Mouse (Mus musculus): Measurements from ENCODE around the gene Fgfr2. TPM values are rescaled to one million over a fixed set of nuclear protein-coding genes. Genes with fewer than 3 reads are reported as not detected.
A peak's percentile ranks its signal among the peaks of the same experiment; 100 is the strongest.

Gene Fgfr2
- polyA plus RNA-seq, 1 experiment from 2014 or later, result 18.5 TPM

DNA sequence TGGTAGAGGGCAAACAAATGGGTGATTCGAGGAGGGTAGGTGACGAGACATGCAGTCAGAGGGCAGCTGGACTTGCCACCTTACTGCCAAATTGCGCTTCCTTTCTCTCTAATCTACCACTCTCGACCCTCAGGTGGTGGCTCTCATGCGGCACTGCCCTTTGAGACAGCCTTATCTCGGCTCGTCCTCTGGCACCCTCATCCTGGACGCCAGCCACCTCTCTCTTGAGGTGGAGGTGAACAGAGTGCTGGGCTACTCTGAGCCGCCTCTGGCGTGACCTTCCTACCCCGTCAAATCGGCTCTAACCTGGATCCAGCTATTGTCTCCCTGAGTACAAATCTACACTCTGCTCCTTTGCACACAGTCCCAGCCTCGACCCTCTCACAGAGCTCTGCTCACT is 344.5 kb downstream of the Fgfr2 start:
- Histone ChIP-seq H3K27me3 (replicated peaks) (no peaks in the 10 kb centered on the region), H3K9ac (peak overlapping the region; percentile 86), H3K9me3 (replicated peaks) (no peaks in the 10 kb centered on the region), H3K4me2 (peak overlapping the region; percentile 77), H3K36me3 (peaks cover 37% of the 10 kb centered on the region), H3K4me1 (peaks cover 91% of the 10 kb centered on the region), H3K4me3 (0 out of 2 replicates have a peak overlapping the region, but pooled peaks have one; percentile 33), H3K27ac (peak overlapping the region; percentile 96)
- WGBS (ENCODE audit: insufficient replicate concordance), result 62% methylated on average over 13 of the region's 13 CpGs
- ATAC-seq, result peak; percentile 35

DNA sequence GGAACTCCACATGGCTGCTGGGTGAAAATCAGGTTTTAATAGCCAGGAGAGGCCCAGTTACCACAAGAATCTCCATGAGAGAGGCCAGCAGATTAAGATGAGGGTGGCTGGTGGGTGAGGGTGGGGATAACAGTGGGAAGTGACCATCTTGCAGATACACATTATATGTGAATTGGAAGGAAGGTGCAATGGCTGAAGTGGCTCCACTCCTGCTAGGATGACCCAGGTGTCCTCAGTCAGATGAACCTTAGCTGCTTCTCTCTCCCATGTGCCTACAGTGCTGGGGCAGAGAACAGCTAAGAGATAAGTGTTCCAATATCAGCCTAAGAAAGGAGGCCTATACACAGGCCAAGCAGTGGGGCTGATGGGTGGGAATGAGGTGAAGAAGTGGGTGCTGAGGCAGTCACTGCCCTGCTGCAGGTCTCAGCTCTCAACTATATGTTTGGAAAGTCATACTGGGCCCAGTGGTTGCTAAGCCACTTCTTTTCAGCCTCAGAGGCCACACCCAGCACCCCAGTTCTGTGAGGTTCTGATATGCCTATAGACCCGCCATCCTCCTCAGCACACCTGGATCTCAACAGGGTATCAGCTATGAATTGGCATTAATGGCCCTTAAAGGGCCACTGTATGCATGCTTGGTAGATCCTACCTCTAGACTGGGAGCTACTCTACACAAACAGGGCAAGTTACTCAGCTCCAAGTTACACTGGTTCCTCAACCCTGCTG is 345.3 kb downstream of the Fgfr2 start:
- peak overlapping the region; percentile 86 for H3K9ac ChIP-seq
- H3K4me2 ChIP-seq, result peak overlapping the region; percentile 77
- H3K9me3 ChIP-seq (replicated peaks), result no peaks in the 10 kb centered on the region
- peaks cover 43% of the 10 kb centered on the region for H3K36me3 ChIP-seq
- no peaks in the 10 kb centered on the region for H3K27me3 ChIP-seq (replicated peaks)
- peak; percentile 90 for ATAC-seq
- 24% methylated on average over 1 of the region's 1 CpGs for WGBS (ENCODE audit: insufficient replicate concordance)
- peak overlapping the region; percentile 33 for H3K4me3 ChIP-seq
- peak overlapping the region; percentile 96 for H3K27ac ChIP-seq
- peaks cover 93% of the 10 kb centered on the region for H3K4me1 ChIP-seq

DNA sequence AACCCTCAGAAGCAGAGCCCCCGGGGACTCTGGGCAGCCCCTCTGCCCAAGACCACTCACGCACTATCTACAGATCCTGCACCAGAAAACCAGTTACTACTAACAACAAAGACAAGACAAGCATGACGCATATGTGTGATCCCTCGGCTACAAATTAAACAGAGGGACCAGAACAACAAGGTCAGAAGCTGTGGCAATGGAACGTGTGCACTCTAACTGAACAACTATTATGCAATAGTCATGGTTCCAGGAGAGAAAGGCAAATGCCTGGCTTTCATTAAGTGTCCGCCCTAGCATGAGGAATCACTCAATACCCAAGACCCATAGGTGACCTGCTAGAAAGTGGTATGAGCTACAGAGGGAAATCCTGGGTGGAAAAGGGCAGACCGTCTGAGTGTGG is 346.0 kb downstream of the Fgfr2 start:
- Histone ChIP-seq H3K27me3 (replicated peaks) (no peaks in the 10 kb centered on the region), H3K4me1 (peaks cover 99% of the 10 kb centered on the region), H3K4me3 (peak overlapping the region; percentile 64), H3K9me3 (replicated peaks) (no peaks in the 10 kb centered on the region), H3K4me2 (peak overlapping the region; percentile 77), H3K36me3 (peaks cover 44% of the 10 kb centered on the region), H3K27ac (peak overlapping the region; percentile 96), H3K9ac (peak overlapping the region; percentile 86)
- WGBS (ENCODE audit: insufficient replicate concordance), result 76% methylated on average over 7 of the region's 7 CpGs
- no peak for ATAC-seq

DNA sequence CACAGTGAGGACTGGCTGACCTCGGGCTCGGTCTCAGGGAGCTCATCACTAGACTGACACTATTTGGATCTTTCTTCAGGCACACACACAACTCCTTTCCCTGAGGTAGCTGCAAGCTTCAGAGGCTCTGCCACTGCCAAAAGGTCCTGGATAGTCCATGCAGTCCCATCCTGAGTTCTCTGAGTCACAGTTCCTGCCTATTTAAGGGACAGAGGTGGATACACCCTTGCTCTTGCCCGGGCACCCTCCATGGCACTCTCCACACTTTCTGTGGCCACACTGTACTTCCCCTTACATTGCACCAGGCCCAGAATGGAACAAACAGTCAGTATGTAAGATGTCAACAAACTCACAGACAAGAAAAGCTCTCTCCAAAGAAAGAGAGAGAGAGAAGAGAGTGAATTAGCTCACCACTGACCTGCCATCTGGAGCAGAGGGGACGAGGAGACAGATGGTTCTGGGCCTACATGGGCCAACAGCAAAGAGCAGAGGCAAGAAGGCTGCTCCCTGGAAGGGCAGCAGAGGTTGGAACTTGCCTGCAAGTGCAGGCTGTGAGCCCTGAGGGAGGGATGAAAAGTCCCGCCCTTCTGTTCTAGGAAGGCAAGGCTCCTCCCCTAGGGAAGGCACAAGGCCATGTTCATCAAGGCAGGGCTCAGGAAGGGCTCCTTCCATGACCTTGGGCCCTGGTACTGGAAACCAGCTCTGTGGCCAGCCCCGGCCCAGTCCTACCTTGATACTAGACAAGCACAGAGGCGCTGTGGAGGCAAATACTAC is 346.6 kb downstream of the Fgfr2 start:
- peak overlapping the region; percentile 86 for H3K9ac ChIP-seq
- 64% methylated on average over 7 of the region's 7 CpGs for WGBS (ENCODE audit: insufficient replicate concordance)
- peak; percentile 68 for ATAC-seq

DNA sequence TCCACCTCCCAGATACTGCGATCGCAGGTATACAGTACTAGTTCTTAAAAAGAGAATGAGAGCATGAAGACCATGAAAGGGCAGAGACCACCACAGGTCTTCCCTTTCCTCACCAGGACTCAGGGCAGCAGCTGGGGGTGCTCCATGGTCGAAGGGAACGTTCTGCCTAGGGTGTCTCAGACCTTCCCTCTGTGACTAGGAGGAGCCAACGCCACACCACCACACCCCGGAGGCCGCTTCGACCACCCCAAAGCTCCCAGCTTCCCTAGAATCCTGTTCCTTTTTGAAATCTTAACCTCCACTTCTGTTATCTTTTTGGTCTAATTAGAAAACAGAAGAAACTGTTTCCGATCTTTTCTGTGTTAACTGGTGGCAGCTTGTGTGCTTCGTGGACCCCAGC is 347.2 kb downstream of the Fgfr2 start:
- H3K9ac ChIP-seq, result peak overlapping the region; percentile 86
- H3K27ac ChIP-seq, result peak overlapping the region; percentile 96
- H3K4me1 ChIP-seq, result peaks cover 98% of the 10 kb centered on the region
- no peaks in the 10 kb centered on the region for H3K9me3 ChIP-seq (replicated peaks)
- no peaks in the 10 kb centered on the region for H3K27me3 ChIP-seq (replicated peaks)
- H3K4me3 ChIP-seq, result peak overlapping the region; percentile 64
- WGBS (ENCODE audit: insufficient replicate concordance), result 79% methylated on average over 10 of the region's 10 CpGs
- H3K36me3 ChIP-seq, result peaks cover 56% of the 10 kb centered on the region
- H3K4me2 ChIP-seq, result peak overlapping the region; percentile 77
- ATAC-seq, result no peak

More for the DNA sequence above, 346.6 kb downstream of the Fgfr2 start:
- Histone ChIP-seq H3K4me2 (peak overlapping the region; percentile 77), H3K4me3 (peak overlapping the region; percentile 64), H3K36me3 (peaks cover 50% of the 10 kb centered on the region), H3K9me3 (replicated peaks) (no peaks in the 10 kb centered on the region), H3K4me1 (peaks cover 100% of the 10 kb centered on the region), H3K27ac (peak overlapping the region; percentile 96), H3K27me3 (replicated peaks) (no peaks in the 10 kb centered on the region)

DNA sequence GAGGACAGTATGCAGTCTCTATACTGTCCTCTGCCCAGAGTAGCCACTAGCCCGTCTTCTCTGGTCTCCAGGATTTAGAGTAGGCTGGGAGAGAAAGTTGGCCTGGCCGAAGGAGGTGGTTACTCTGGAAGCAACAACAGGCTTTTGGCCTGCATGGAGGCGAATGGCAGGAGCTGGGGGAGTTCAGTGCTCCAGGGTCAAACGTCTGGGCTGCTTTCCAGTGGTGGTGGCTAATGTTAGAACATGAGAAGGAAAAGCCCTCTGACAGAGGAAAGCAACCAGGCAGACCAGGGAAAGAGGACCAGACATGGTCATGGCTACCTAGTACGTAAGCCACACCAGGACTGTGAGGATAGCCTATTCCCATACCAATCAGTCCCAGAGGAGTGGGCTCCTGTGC is 347.8 kb downstream of the Fgfr2 start:
- Histone ChIP-seq H3K9ac (peak overlapping the region; percentile 86), H3K27me3 (replicated peaks) (no peaks in the 10 kb centered on the region), H3K36me3 (peaks cover 62% of the 10 kb centered on the region), H3K4me3 (peak overlapping the region; percentile 64), H3K27ac (peak overlapping the region; percentile 96), H3K9me3 (replicated peaks) (no peaks in the 10 kb centered on the region), H3K4me1 (peaks cover 98% of the 10 kb centered on the region), H3K4me2 (peak overlapping the region; percentile 77)
- WGBS (ENCODE audit: insufficient replicate concordance), result 79% methylated on average over 5 of the region's 5 CpGs
- ATAC-seq, result no peak

DNA sequence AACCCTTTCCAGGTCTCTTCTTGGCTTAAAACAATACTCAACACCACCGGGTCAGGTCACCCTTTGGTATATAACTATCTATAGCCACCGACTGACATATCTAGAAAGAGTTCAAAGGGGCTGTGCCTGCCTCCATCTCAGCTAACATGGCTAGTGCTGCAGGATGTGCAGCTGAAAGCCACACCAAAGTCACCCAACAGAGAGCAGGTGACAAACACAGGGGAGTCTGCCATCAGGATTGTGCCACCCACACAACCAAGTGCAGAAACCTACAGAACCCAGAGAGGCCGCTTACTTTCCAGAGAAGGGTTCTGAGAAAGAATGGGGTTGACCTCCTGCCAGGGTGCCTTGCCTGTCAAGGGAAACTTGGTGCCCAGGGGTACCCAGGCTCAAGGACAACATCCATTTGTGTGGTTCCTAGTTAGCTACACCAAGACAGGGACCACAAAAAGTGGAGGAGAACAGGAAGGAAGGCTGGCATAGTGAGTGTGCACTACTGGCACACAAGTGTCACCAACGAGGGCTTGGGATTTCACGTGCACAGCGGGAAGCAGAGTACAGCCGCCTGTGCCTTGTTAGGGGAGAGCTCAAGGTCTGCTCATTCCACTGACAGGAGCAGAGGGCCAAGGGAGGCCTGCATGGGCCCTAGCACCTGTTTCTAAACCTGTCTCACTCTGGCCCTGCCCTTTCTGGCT is 350.0 kb downstream of the Fgfr2 start:
- Histone ChIP-seq H3K36me3 (peaks cover 79% of the 10 kb centered on the region), H3K4me3 (peak overlapping the region; percentile 64), H3K9me3 (replicated peaks) (no peaks in the 10 kb centered on the region), H3K4me1 (peaks cover 98% of the 10 kb centered on the region), H3K27me3 (replicated peaks) (no peaks in the 10 kb centered on the region), H3K4me2 (peak overlapping the region; percentile 77), H3K9ac (peak overlapping the region; percentile 86), H3K27ac (peak overlapping the region; percentile 96)
- WGBS (ENCODE audit: insufficient replicate concordance), result 68% methylated on average over 7 of the region's 7 CpGs
- ATAC-seq, result peak; percentile 18

DNA sequence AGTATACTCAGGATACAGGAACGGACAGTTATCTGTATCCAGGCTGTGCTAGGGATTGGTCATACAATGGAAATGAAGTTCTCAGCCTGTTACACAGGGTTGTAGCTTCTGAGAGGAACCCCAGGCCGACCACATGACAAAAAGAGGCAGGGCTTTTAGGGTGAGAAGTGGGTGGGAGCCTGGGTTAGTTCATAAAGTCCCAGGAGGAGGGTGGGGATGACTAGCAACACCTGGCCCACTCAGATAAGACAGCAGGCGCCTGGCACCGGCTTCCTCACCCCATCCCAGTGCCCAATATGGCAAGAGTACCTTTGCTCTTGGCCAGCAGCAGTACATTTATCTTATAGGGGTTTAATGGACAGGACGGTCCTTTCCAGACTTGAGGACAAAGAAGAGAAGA is 350.7 kb downstream of the Fgfr2 start:
- Histone ChIP-seq H3K36me3 (peaks cover 83% of the 10 kb centered on the region), H3K9me3 (replicated peaks) (no peaks in the 10 kb centered on the region), H3K27me3 (replicated peaks) (no peaks in the 10 kb centered on the region), H3K27ac (peak overlapping the region; percentile 96), H3K4me1 (peaks cover 98% of the 10 kb centered on the region), H3K4me3 (peak overlapping the region; percentile 64), H3K4me2 (peak overlapping the region; percentile 77), H3K9ac (peak overlapping the region; percentile 86)
- WGBS (ENCODE audit: insufficient replicate concordance), result 22% methylated on average over 5 of the region's 5 CpGs
- peak; percentile 90 for ATAC-seq

DNA sequence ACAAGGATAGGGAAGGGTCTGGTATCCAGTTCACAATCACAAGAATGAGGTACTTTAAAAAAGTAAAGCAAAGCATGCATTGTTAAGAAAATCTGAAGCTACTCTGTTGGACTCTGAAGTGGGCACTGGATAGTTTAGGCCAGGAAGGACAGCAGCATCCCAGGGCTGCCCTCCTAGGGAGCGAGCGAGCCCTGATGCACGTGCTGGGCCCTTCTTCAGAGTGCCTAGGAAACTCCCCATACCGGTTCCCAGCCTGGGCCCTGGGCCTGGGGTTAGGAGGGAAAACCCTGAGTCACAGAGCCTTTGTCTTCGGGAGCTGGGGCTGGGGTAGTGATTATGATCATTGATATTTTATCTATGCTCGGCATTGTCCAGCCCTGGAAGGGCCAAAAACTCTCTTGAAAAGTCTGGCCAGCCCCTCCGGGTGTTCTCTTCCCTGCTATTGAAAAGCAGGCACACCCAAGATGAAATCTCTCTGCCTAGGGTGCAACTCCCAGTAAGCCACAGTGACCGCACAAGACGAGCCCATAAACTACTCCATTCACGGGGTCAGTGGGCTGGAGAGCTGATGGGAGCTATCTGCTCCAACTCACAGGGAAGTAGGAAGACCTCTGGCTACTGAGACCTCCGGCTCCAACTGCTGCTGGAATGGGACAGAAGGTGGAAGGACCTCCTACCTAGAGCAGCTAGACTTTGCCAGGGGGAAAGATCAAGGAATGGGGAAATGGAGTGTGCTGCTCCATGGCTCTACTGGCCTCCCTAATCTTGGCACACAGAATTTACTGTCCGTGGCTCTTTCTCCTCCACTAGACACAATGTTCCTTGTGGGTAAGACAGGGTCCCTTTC is 354.4 kb downstream of the Fgfr2 start:
- Histone ChIP-seq H3K4me3 (peak overlapping the region; percentile 39), H3K27me3 (replicated peaks) (no peaks in the 10 kb centered on the region), H3K36me3 (peaks cover 83% of the 10 kb centered on the region), H3K9ac (peak overlapping the region; percentile 67), H3K4me1 (peaks cover 95% of the 10 kb centered on the region), H3K27ac (peak overlapping the region; percentile 94), H3K9me3 (replicated peaks) (no peaks in the 10 kb centered on the region), H3K4me2 (peak overlapping the region; percentile 63)
- ATAC-seq, result no peak
- 59% methylated on average over 12 of the region's 12 CpGs for WGBS (ENCODE audit: insufficient replicate concordance)

DNA sequence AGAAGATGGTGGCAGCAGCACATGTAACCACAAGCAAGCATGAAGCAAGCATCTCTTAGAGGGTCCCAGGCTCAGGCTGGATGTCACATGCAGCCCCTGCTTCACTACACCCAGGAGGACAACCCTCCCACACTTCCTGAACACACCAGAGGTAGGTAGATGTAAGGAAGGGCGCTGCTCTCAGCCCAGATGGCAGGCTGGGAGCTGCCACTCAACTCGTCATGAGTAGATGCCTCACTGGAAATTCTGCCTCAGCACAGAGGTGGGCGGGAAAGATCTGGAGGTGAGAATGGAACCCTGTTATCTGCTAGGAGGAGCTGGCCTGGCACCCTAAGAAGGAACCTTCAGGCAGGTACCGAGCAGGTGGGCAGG is 355.2 kb downstream of the Fgfr2 start:
- peak overlapping the region; percentile 94 for H3K27ac ChIP-seq
- 83% methylated on average over 4 of the region's 4 CpGs for WGBS (ENCODE audit: insufficient replicate concordance)
- no peak overlapping the region for H3K4me3 ChIP-seq
- no peaks in the 10 kb centered on the region for H3K9me3 ChIP-seq (replicated peaks)
- peak overlapping the region; percentile 67 for H3K9ac ChIP-seq
- H3K4me1 ChIP-seq, result peaks cover 95% of the 10 kb centered on the region
- ATAC-seq, result no peak
- H3K4me2 ChIP-seq, result peak overlapping the region; percentile 63
- peaks cover 85% of the 10 kb centered on the region for H3K36me3 ChIP-seq
- no peaks in the 10 kb centered on the region for H3K27me3 ChIP-seq (replicated peaks)

Measured in liver, embryonic 12.5 days (tissue).